Mouse (Mus musculus) heart, postnatal 14 days (tissue): ENCODE measurements at regions not wholly inside any gene's neighbourhood (a gene's known extent, or its start where the extent isn't known, plus 50 kb on each side); places are given as distances from the start of the nearest gene placed in this dataset.
A peak's percentile ranks its signal among the peaks of the same experiment; 100 is the strongest.

Experiments
- DNase-seq, 2 experiments: peaks; one replicate each; pipeline ENCODE4 v3.0.0; 2021 to 2022
- intact Hi-C: fragments of 180-260 bp; cut with DNase I; formaldehyde crosslinking; loops from one replicate; pipeline ENCODE4 v1.15.1; 2025

GRCm38 (mm10) chr1:120758762-120759161, 156.5 kb downstream of the En1 start:
- intact Hi-C loops, result loop anchor here (5.0 kb wide), 1 partner anchor 151 kb away; no protein-coding TSS in a partner anchor
- peak; percentile 18 to 19 for DNase-seq

- intact Hi-C loops, result loop anchor here (5.0 kb wide), 1 partner anchor 152 kb away; no protein-coding TSS in a partner anchor
- DNase-seq, result no peak
These were observed 157.2 kb downstream of the En1 start for GRCm38 (mm10) chr1:120759380-120759779.

DNA sequence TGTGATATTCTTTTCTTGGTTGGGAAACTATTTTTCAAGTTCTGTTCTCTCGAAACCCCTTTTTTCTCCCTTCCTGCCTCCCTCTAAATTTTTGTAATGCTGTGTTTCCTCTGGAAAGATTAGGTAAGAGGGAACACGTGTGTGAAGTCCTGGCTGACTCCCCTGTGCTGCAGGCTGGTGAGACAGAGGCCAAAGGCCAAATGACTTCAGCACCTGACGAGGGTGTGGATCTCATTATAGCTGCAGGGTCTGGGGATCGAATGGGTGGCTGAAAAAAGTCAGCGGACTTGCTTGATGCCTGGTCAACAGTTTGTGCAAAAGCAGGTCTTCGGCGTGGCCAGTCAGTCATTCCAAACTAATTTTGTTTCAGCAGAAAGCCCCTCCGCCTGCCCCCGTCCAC, 159.1 kb downstream of the En1 start:
- DNase-seq, result no peak
- intact Hi-C loops, result no loop called here

DNA sequence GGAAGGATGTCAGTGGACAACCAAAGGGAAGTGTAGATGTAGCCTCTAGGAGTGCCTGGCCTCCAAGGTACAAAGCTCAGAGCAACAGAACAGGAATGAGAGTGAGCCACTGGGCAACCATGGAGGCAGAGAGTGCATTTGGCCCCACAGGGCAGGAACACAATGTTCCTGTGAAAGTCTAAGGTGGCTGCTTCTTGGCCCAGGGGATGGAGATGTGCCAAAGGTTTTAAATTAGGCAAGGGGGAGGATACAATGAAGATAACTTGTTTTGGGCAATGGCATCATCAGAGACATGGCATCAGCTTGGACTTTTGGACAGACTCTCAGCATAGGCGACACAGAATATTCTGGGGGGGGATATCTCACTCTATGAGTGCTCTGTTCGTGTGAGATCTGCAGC, 160.3 kb downstream of the En1 start:
- no peak for DNase-seq
- intact Hi-C loops, result no loop called here

- intact Hi-C loops, result no loop called here
- peak; percentile 24 to 49 for DNase-seq
These were observed 160.8 kb downstream of the En1 start for GRCm38 (mm10) chr1:120762921-120763595.

DNA sequence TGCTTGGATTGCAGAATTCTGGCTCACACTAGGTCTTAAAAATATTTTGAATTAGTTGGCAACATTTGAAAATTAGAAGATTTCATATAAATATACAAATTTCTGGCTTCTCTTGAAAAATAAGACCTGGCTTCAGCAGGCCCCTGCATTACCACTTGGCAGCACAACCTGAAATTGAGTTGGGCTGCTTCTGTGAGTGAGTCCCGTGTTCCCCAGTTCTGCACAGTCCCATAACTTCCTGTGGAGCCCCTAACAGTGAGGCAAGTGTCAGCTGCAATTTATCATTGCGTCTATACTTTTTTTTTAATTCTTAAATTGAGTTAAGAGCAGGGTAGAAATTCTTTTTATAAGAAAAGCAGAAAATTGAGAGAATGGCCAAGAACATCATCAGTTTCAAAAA, 164.8 kb downstream of the En1 start:
- intact Hi-C loops, result no loop called here

DNA sequence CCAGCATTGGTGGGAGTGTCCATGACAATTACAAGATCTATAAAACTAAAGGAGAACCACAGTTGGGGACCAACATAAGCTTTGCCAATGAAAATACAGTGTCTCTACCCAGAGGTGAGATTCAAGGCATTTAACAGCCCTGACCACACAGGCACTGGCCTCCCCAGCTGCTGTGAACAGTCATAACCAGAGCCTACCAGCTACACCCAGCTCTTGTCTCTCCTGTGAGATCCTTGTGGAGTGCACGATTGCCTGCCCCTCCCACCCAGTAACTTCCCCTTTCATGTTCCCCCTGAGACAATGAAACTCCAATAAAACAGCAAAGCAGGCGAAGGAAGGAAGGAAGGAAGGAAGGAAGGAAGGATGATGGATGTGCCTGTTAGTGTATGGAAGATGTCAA, 169.1 kb downstream of the En1 start:
- no peak for DNase-seq
- intact Hi-C loops, result no loop called here

More for the DNA sequence above, 164.8 kb downstream of the En1 start:
- no peak for DNase-seq

DNA sequence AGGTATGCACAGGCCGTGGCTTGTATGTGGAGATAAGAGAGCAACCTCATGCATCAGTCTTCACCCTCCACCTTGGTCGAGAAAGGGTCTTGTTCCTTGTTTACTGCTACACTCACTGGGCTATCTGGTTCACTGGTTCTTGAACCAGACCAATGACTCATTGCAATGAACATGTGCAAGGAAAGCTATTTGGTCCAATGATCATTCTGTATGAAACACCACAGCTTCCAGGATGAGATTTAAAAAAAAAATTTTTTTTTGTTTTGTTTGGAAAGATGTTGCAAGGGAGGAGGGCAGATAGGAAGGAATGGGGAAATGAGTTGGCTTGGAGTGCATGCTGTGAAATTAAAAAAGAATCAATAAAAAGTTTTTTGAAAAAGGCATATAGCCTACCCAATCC, 174.7 kb downstream of the En1 start:
- no peak for DNase-seq
- intact Hi-C loops, result no loop called here

DNA sequence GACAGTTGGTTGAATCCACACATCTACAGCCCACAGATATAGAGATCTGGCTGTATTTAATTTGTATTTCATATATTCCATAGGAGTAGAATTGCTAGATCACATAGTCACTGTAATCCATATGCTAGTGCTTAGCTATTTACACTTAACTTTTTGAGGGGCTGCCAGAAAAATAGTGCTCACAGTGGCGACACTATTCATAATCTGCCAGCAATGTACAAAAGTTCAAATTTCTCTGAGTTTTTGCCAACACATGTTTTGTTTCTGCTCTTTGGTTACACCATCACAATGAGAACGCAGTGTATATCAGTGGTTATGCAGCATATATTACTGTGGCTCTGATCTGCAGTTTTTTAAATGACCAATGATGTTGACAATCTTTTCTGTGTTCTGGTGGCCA, 175.2 kb downstream of the En1 start:
- no peak for DNase-seq
- intact Hi-C loops, result no loop called here

- DNase-seq, result peak; percentile 22 to 37
These were observed 193.0 kb downstream of the En1 start for GRCm38 (mm10) chr1:120795245-120795644.

DNA sequence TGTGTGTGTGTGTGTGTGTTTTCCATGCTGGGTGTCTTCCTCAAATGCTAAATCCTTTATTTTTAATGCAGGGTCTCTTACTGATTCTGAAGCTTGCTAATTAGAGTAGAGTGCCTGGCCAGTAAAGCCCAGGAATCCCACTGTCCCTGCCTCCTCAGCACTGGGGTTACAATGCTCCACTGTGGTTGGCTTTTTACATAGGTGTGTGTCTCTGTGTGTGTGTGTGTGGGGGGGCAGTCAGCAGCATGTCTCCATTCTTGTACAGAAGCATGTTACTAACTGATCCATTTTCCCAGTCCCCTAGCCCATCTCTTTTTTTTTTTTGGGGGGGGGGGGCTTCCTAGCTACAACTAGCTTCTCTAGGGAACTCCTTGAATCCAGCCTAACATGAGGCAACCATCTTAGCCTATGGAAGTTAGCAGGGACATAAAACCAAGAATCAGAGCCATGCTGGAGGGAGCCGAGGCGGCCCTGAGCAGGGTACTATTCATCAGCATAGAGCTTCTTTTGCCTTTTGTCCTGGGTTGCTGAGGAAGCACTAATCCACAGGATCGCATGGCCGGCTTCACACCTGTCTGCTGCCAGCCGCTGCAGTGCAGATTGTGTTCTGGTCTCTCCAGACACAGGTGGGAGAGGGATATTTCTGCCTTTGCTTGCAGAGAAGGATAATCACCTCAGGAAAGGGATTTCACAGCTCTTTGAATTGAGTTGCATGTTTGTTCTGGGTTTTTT, 199.2 kb downstream of the En1 start:
- no peak for DNase-seq
- intact Hi-C loops, result no loop called here

More at GRCm38 (mm10) chr1:120795245-120795644, 193.0 kb downstream of the En1 start:
- intact Hi-C loops, result no loop called here

DNA sequence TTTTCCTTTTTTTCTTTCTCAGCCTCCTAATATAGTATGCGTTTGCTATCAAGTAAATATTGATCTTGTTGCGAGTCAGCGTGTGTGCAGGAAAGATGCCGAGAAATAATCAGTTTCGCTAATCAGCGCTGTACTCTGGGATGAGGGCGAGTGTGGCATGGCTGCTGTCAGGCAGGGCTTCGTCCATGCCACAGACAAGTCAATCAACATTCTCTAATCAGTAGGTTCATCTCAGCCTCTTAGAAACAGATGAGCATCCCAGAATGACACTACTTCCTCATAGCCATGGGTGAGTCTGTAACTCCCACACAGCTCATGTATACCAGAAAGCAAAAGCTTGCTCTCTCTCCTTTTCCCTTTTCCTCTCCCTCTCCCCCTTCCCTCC, 199.8 kb downstream of the En1 start:
- intact Hi-C loops, result no loop called here
- DNase-seq, result no peak

DNA sequence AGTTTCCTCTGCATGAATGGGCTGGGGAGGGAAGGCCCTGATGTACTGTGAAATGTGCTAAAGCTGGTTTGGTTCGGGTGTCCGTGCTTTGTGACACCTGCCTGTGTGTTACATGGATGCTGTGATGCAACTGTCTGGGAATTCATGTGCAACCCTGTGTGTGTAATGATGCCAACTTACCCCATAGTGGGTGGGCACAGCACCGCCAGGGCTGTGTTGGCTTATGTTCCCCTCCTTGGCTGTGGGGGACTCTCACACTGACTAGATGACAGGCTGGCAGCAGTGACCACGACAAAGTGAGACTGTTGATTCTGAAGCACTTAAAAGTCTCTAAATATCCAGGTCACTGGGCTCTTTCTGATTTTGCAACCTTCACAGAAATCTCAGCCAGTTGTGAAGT, 212.2 kb downstream of the En1 start:
- intact Hi-C loops, result no loop called here
- DNase-seq, result no peak

- peak; percentile 3 to 33 for DNase-seq
- intact Hi-C loops, result no loop called here
These were observed 214.1 kb downstream of the En1 start for GRCm38 (mm10) chr1:120816237-120816820.

- DNase-seq, result no peak
- intact Hi-C loops, result no loop called here
These were observed 215.3 kb downstream of the En1 start for GRCm38 (mm10) chr1:120817563-120817962.

GRCm38 (mm10) chr1:120831975-120832374, 229.8 kb downstream of the En1 start:
- DNase-seq, result no peak
- intact Hi-C loops, result no loop called here

DNA sequence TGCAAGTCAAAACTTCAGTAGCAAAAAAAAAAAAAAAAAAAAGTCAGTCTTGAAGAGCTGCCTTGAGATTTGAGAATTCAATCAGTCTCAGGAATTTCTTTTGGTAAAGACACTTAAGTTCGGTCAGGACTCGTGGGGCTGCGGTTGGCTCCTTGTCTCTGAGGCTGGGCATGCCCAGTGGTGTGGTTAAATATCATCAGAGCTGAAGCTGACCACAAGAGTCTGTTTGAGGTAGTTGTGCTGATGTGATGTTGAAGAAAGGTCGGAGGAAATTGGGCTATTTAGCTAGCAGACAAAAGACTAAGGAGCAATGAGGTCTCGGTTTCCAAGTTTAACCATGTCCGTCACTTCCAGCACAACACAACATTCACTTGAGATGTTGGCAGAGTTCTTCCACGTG, 240.4 kb downstream of the En1 start:
- no peak for DNase-seq
- intact Hi-C loops, result no loop called here

- no peak for DNase-seq
- intact Hi-C loops, result no loop called here
These were observed 243.9 kb downstream of the En1 start for GRCm38 (mm10) chr1:120846146-120846545.

GRCm38 (mm10) chr1:120851860-120852503, 249.8 kb downstream of the En1 start:
- DNase-seq, result no peak
- intact Hi-C loops, result no loop called here

DNA sequence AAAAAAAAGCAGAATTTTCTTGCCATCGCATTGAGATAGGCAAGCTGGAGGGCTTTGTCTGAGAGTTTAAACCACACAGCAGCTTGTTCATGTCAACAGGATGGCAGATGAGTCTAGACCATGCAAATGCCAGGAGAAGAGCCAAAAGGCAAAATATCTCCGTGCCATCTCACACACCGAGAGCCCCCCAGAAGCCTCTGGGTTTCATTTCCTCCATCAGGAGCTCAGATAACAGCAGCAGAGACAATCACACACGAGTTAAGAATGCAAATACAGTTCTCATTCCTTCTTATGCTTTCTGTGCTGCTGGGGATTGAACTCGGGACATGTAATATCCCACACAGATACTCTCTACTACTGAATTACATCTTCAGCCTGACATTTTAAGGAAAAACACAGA, 255.3 kb downstream of the En1 start:
- intact Hi-C loops, result no loop called here
- no peak for DNase-seq

GRCm38 (mm10) chr1:120859546-120859945, 257.3 kb downstream of the En1 start:
- intact Hi-C loops, result no loop called here
- DNase-seq, result no peak
